Mouse (Mus musculus) G1E-ER4 (cell line): ENCODE results near the gene Shld1. TPM values are rescaled to one million over a fixed set of nuclear protein-coding genes. Genes with fewer than 3 reads are reported as not detected.

Source experiments
- GATA1 ChIP-seq: IDR thresholded peaks from one replicate; pipeline ENCODE4 v1.8.0; 2012; ENCODE audit warnings: low read length, inconsistent platforms
- polyA plus RNA-seq: library from polyadenylated mRNA; stranded (reverse); fragments of >175 nt; gene quantifications from 2 replicates; pipeline ENCODE4 v1.2.3, GENCODE M21; 2012

Shld1 gene
- polyA plus RNA-seq, result 0.87 and 2.7 TPM in 2 replicates

- TF ChIP-seq GATA1, result no peak
Observed at GRCm38 (mm10) chr2:132686756-132687737, at the start of gene Shld1. Shld1 (plus strand) TSS chr2:132686931.

GRCm38 (mm10) chr2:132638306-132638705 lies 48.4 kb upstream of the Shld1 start:
- no peak for TF ChIP-seq GATA1

DNA sequence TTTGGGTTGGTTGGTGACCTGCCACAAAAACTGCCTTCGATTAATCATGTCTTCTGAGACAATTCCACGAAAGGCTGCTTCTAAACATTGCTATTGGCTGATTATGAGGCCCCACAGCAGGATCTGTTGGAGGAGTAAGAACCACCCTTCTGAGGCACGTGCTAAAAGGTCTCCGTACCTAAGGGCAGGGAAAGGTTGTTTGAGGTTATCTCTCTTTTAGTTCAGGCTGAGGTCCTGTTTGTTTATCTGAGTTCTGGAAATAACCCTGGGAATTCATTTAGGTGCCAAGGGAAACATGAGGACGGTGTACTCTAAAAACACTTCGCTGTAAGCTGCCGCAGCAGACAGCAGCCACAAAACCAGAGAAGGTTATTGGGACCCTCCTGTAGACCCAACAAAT lies 47.4 kb upstream of the Shld1 start:
- no peak for TF ChIP-seq GATA1

DNA sequence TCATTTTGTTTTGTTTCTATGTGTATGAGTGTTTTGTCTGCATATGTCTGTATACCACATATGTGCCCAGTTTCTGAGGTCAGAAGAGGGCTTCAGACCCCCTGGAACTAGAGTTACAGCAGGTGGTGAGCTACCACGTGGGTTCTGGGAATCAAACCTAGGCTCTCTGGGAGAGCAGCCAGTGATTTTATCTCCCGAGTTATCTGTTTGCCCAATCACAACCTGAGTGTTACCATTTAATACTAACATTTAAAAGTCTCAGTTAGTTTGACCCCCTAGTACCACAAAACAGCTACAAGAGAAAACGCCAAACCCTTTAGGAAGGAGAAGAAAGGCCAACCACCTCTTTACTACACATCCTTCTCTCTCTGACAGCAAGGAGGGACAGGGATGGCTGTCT lies 45.5 kb upstream of the Shld1 start:
- TF ChIP-seq GATA1, result no peak

- TF ChIP-seq GATA1, result no peak
Observed at GRCm38 (mm10) chr2:132643161-132643560, 43.6 kb upstream of the Shld1 start.

DNA sequence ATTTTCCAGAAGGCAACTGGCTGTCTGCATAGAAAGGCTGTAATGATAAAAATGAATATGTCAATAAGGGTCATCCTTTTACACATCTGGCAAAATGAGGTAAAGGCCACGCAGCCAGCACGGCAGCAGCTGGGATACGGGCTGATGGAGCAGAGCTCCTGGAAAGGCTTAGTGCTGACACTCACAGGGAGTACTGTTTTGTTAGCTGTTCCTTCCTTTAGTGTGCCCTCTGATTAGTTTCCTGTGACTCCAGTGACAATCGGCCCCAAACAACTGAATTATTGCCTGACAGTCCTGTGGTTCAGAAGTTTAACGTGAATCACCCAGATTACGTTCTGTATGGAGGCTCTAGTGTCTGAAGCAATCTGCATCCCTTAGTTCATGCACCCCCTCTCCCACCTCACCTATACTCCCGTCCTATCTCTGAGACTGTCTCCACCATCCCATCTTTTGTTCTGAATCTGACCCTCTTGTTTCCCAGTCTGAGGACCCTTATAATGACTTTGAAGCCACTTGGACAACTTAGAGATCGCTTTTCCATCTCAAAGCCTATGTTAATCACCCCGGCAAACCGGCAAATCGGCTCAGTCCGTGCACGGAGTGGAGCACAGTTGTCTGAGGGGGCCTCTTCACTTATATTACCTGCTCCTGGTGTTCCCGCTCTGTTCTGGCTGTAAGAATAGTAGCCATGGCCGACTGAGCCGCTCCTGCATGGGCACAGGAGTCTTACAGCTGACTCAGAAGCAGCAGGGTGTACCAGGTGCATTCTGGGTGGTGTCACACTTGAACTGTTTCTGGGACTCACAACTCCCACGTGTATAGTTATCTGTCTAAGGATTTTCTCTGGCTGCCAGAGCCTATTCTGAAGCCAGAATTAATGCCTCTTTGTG lies 39.6 kb upstream of the Shld1 start:
- TF ChIP-seq GATA1, result no peak

- no peak for TF ChIP-seq GATA1
Observed at GRCm38 (mm10) chr2:132649352-132649870, 37.3 kb upstream of the Shld1 start.

DNA sequence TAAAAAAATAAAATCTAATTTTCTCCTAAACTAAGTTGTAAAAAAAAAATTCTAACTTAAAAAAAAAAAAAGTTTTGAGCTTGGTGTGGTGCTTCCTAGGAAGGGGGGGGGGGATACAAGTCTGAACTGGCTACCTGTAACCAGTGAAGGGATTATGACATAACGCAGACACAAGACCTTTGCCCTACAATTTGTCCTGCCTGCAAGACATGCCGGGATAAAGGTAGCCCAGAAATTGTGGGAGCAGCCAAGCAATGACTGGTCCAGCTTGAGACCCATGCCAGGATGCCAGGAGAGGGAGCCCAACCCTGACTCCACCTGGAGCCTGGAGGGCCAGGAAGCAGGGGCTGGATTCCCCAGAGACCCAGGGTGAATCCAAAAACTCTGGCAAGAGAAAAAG lies 36.2 kb upstream of the Shld1 start:
- no peak for TF ChIP-seq GATA1

- no peak for TF ChIP-seq GATA1
Observed at GRCm38 (mm10) chr2:132652476-132652875, 34.3 kb upstream of the Shld1 start.

- TF ChIP-seq GATA1, result no peak
Observed at GRCm38 (mm10) chr2:132654834-132655495, 31.8 kb upstream of the Shld1 start.

DNA sequence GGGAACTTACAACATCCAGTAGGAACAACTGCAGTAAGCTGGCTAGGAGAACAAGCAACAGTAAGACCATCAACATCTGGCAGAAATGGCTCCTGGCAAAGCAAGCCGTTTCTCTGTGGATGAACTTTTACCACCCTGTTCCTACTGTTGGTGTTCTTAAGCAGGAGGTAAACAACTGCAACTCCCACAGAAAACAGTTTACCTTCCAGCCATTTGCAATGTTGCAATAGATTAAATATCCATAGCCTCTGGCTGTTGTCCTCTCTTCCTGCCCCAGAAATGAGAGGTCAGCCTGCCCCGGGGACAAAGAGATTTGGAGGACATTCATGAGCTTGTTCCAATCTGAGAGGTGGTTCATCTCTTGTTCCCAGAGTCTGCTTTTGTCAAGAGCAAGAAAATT lies 29.5 kb upstream of the Shld1 start:
- TF ChIP-seq GATA1, result no peak

DNA sequence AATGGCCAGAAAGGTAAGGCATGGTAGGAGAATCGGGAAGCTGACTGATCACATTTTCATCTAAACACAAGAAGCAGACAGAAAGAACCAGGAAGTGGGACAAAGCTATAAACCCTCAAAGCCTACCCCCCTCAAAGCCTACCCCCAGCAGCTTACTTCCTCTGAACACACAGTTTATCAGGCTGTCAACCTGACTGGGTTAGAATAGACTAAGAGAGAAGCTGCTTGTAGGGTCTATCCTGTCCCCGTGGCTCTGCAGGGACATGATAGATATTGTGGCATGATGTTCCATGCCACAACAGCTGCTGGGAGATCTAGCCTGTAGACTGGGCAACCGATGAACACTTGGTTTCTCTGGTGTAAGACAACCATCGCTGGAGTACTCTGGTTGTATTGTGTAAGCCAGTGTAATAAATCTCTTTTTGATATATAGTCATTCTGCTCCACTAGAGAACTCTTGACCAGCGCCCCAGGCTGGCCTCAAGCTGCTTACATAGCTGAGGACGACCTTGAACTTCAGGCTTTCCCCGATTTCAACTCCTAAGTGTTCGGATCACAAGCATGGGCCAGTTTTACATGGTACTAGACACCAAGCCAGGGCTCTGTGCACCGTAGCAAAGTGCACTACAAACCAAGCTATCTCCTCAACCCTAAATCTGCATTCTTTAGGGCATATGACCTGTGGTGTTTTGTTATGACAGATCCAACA lies 28.2 kb upstream of the Shld1 start:
- no peak for TF ChIP-seq GATA1

DNA sequence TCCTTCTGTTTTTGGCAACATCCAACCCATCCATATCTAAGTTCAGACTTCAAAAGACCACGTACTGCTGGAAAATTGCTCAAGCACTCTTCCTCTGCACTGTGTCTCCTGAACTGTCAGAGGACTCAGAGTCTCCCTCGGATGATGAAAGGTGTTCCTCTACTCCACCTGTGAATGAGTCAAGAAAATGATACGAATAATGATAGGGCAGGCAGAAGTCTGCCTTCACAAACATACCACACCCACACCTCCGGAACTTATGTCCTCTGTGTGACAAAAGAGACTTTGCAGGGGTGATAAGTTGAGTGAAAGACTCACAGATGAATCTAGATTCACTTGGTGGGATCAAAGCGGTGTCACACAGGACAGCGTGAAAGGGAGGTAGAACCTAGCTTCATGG lies 17.6 kb upstream of the Shld1 start:
- TF ChIP-seq GATA1, result no peak

DNA sequence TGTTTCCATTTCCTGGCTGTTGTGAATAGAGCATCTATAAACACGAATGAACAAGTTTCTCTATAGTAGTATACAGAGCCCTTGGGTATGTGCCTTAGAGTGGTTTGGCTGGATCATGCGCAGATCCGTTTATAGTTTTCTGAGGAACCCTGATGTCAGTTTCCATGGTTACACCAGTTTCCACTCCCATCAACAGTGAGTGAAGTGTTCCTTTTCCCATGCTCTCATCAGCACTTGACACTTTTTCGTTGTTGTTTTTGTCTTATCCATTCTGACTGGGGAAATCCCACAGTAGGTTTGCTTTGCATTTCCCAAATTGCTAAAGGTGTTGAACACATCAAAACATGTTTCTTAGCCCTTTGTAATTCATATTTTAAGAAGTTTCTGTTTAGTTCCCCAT lies 16.4 kb upstream of the Shld1 start:
- no peak for TF ChIP-seq GATA1

DNA sequence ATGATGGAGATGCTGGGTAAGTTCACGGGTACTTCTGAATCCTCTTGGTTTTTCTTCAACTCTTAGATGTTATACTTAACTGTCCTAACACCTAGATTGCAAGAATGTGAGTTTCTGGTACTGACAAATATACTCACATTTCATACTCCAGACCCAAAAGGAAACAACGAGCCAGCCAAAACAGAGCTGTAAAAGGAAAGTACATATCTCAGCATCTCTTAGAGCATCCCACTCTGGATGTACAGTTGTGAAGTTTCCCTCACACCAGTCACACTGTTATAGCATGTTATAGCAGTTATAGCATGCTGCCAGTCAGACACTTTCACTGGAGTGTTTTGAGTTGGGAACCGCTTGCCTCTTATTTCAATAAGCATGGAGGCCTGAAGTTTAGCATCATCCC lies 14.6 kb upstream of the Shld1 start:
- no peak for TF ChIP-seq GATA1
